Mouse (Mus musculus) MEL (cell line): ENCODE data around the gene Aym1.

ENCODE experiments used
- BHLHE40 ChIP-seq: IDR thresholded peaks from 2 replicates; pipeline ENCODE4 v1.6.1; 2012; ENCODE audit warnings: low read depth, mild to moderate bottlenecking, inconsistent platforms, low read length, improper control_type of control experiment, borderline replicate concordance
- ELF1 ChIP-seq: IDR thresholded peaks from 2 replicates; pipeline ENCODE4 v1.6.1; 2014; ENCODE audit warnings: low read depth, mild to moderate bottlenecking, inconsistent platforms, low read length, improper control_type of control experiment, moderate library complexity
- POLR2A ChIP-seq, 2 experiments: IDR thresholded peaks; 2 replicates each; pipeline ENCODE4 v1.6.1; 2011 to 2012; ENCODE audit warnings: low read length in 2 of 2, mild to moderate bottlenecking in 2 of 2, control low read depth in 1 of 2, improper control_type of control experiment in 1 of 2, low read depth in 1 of 2, moderate library complexity in 1 of 2; ENCODE audit not compliant: control insufficient read depth in 1 of 2, insufficient read depth in 1 of 2, poor library complexity in 1 of 2
- POLR2AphosphoS2 ChIP-seq: IDR thresholded peaks from 2 replicates; pipeline ENCODE4 v1.6.1; 2011; ENCODE audit warnings: low read length, improper control_type of control experiment

GRCm38 (mm10) chr5:113334621-113335530 lies 22.2 kb upstream of the Aym1 start:
- TF ChIP-seq POLR2A (IDR thresholded peaks at IDR 0.05; ENCODE audit: control insufficient read depth in 1 of 2, insufficient read depth in 1 of 2, low read depth in 1 of 2, low read length in 2 of 2, poor library complexity in 1 of 2) (no peak), POLR2AphosphoS2 (no peak), ELF1 (no peak), BHLHE40 (no peak)
